Mouse (Mus musculus) testis, adult 2 months (tissue): ENCODE data around the gene Hist1h2bg. TPM values are rescaled to one million over a fixed set of nuclear protein-coding genes. Genes with fewer than 3 reads are reported as not detected.

Source experiments
- H3K27ac ChIP-seq: fragments of 200-500 bp; 2 replicates; pipeline ENCODE4 v1.5.1; 2012; ENCODE audit warnings: low read depth, low read length; ENCODE audit not compliant: control insufficient read depth, insufficient read depth
- H3K27me3 ChIP-seq: fragments of 200-500 bp; 2 replicates; pipeline ENCODE4 v1.6.1; 2012; ENCODE audit warnings: mild to moderate bottlenecking, low read length, moderate library complexity; ENCODE audit not compliant: control insufficient read depth, insufficient read depth
- H3K36me3 ChIP-seq: fragments of 200-500 bp; 2 replicates; pipeline ENCODE4 v1.6.1; 2012; ENCODE audit warnings: mild to moderate bottlenecking, low read length; ENCODE audit not compliant: control insufficient read depth, insufficient read depth
- H3K4me1 ChIP-seq: fragments of 200-500 bp; 2 replicates; pipeline ENCODE4 v1.6.1; 2012; ENCODE audit warnings: low read length; ENCODE audit not compliant: control insufficient read depth, insufficient read depth
- H3K4me3 ChIP-seq: fragments of 200-500 bp; 2 replicates; pipeline ENCODE4 v1.5.1; 2012; ENCODE audit warnings: low read depth, mild to moderate bottlenecking, low read length, moderate library complexity, mixed read lengths; ENCODE audit not compliant: control insufficient read depth
- CTCF ChIP-seq: fragments of 200-500 bp; IDR thresholded peaks from 2 replicates; pipeline ENCODE4 v1.5.1; 2012; ENCODE audit warnings: low read depth, mild to moderate bottlenecking, inconsistent platforms, low read length, moderate library complexity; ENCODE audit not compliant: control insufficient read depth, insufficient read depth, insufficient replicate concordance
- POLR2A ChIP-seq: fragments of 200-500 bp; IDR thresholded peaks from 2 replicates; pipeline ENCODE4 v1.6.1; 2012; ENCODE audit warnings: low read depth, mild to moderate bottlenecking, inconsistent platforms, low read length, moderate library complexity; ENCODE audit not compliant: control insufficient read depth
- polyA plus RNA-seq: library from polyadenylated mRNA; depleted of rRNA; stranded (reverse); fragments of >200 nt; gene quantifications from 2 replicates; pipeline ENCODE4 v1.2.3, GENCODE M21; 2012

The Hist1h2bg gene
- polyA plus RNA-seq, 1 experiment, result 7.8 TPM

DNA sequence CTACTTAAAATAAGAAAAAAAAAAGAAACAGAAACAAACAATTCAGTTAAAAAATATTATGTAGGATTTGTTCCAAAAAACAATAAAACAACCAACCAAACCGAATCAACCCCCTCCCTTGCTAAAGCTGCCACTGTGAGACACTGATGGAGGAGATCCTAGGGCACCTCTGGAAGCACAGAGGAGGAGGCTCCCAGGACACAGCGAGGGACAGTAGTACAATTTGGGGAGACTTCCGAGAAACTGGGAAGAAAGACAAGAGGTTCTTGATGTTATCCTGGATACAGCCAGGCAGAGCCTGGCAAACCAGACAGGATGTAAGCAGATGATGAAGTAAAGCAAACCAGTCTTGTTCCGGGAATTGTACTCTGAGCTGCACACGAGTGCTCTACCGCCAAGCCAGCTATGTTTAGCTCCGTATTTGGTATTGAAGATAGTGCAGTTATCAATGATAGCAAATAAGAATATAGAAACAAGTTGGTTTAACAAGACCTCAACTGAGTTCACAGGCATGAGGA, 32.0 kb downstream of the Hist1h2bg start:
- Histone ChIP-seq H3K36me3 (no peaks in the 10 kb centered on the region), H3K4me3 (no peak overlapping the region), H3K4me1 (no peaks in the 10 kb centered on the region), H3K27me3 (no peaks in the 10 kb centered on the region), H3K27ac (no peak overlapping the region)
- TF ChIP-seq POLR2A (no peak), CTCF (no peak)

DNA sequence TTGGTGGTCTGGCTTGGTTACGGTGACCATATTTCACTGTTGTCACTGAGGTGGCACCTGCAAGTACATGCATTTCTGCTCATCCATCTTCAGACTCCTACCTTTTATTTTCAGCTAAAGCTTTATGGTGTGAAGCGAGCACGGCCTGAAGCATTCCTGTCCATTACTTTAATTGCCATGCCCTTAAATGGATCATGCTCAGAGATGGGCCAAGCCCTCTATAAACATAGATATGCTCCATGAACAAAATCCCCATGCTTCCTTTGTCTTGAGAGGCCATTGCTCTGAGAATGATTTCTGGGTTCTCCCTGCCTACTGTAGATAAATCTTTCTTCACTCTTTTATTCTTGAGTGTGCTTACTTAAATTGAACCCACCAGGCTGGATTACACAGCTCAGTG, 33.3 kb downstream of the Hist1h2bg start:
- TF ChIP-seq POLR2A (no peak), CTCF (no peak)
- Histone ChIP-seq H3K27me3 (no peaks in the 10 kb centered on the region), H3K27ac (no peak overlapping the region), H3K36me3 (no peaks in the 10 kb centered on the region), H3K4me1 (no peaks in the 10 kb centered on the region), H3K4me3 (no peak overlapping the region)

DNA sequence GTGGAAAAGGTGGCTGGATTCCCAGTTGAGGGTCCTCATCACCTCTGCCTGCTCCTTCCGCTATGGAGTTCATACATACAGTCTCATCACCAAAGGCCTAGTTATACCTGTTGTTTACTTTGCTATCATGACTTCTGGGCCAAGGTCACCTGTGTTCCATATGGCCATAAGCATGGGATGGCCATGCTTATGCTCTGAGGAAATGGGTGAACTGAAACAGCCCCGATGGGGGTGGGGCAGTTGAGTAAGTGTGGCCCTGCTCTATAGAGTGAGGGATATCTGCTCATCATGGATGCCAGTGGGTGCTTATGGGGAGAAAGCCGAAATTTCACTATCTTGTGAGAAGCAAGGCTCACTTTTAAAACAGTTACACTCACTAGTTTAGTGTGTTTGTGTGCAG, 33.9 kb downstream of the Hist1h2bg start:
- no peak overlapping the region for H3K4me3 ChIP-seq
- TF ChIP-seq CTCF (no peak), POLR2A (no peak)
- no peaks in the 10 kb centered on the region for H3K27me3 ChIP-seq
- no peaks in the 10 kb centered on the region for H3K4me1 ChIP-seq
- H3K36me3 ChIP-seq, result no peaks in the 10 kb centered on the region
- H3K27ac ChIP-seq, result no peak overlapping the region

DNA sequence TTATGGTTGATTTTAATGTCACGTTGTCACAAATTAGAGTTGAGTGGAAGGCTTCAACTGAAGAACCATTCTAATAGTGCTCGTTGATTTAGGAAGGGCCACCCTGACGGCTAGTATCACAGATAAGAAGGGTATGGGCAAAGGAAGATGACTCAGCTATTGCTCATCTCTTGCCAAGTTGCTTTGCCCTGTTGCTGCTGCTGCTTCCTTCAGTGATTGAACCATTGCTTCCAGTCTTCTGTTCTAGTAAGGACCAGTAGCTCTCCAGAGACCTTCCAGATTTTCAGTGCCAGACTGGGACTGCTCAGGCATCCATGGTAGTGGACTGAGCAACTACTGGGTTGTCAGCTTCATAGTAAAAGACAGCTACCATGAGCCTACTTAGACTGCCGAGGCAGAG, 38.0 kb downstream of the Hist1h2bg start:
- Histone ChIP-seq H3K27me3 (no peaks in the 10 kb centered on the region), H3K27ac (no peak overlapping the region), H3K36me3 (no peaks in the 10 kb centered on the region), H3K4me1 (no peaks in the 10 kb centered on the region), H3K4me3 (no peak overlapping the region)
- TF ChIP-seq CTCF (no peak), POLR2A (no peak)

DNA sequence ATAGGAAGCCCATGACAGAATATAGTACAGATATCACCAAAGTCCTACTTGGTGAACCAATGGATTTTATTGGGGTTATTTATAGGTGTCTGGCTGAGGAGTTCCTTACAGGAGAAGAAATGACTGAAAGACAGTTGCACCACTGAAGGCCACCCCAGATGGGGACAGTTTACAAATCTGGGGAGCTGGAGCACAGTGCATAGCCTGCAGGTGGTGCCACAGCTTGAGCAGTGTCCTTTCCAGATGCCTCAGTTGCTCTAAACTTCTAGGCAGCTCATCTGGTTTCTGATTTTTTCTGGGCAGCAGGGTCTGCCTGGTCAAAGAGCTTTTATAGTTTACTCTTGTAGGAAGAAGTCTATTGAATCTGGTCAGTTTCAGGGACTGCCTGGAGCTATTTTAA, 38.6 kb downstream of the Hist1h2bg start:
- Histone ChIP-seq H3K4me3 (no peak overlapping the region), H3K27me3 (no peaks in the 10 kb centered on the region), H3K4me1 (no peaks in the 10 kb centered on the region), H3K27ac (no peak overlapping the region), H3K36me3 (no peaks in the 10 kb centered on the region)
- TF ChIP-seq CTCF (no peak), POLR2A (no peak)

DNA sequence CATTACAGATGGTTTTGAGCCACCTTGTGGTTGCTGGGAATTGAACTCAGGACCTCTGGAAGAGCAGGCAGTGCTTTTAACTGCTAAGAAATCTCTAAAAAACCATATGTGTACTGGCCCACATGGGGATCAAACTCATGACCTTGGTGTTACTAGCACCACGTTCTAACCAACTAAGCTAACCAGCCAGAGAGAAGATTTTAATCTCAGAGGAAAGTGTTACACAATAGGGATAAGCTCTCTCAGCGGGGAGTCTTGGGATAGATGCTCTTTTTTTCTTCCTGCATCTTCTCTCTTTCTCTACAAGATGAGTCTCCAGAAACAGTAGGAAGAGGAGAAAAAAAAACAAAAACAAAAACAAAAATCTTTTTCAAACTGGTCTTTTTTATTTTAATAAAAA, 39.2 kb downstream of the Hist1h2bg start:
- no peak overlapping the region for H3K27ac ChIP-seq
- no peak overlapping the region for H3K4me3 ChIP-seq
- no peak for TF ChIP-seq CTCF
- TF ChIP-seq POLR2A, result no peak
- no peaks in the 10 kb centered on the region for H3K36me3 ChIP-seq
- H3K27me3 ChIP-seq, result no peaks in the 10 kb centered on the region
- no peaks in the 10 kb centered on the region for H3K4me1 ChIP-seq

DNA sequence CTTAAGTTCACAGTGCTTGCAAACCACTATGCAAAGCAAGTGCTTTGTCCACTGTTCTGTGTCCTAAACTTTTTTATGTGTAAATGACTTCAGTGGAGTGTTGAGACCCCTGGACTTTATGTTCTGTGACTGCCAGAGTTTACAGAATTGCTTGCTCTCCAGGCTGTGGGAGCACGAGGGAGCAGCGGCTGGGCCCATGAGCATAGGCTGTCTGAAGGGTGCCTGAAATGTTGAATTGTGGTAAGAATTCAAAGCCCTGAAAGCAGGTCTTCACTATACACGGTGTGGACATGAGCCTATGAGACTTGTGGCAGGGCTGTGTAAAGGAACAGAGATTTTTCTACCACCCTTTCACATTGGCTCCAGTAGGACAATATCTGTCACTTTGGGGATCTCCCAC, 40.4 kb downstream of the Hist1h2bg start:
- H3K27ac ChIP-seq, result no peak overlapping the region
- TF ChIP-seq CTCF (no peak), POLR2A (no peak)
- no peak overlapping the region for H3K4me3 ChIP-seq
- no peaks in the 10 kb centered on the region for H3K36me3 ChIP-seq
- no peaks in the 10 kb centered on the region for H3K27me3 ChIP-seq
- no peaks in the 10 kb centered on the region for H3K4me1 ChIP-seq

DNA sequence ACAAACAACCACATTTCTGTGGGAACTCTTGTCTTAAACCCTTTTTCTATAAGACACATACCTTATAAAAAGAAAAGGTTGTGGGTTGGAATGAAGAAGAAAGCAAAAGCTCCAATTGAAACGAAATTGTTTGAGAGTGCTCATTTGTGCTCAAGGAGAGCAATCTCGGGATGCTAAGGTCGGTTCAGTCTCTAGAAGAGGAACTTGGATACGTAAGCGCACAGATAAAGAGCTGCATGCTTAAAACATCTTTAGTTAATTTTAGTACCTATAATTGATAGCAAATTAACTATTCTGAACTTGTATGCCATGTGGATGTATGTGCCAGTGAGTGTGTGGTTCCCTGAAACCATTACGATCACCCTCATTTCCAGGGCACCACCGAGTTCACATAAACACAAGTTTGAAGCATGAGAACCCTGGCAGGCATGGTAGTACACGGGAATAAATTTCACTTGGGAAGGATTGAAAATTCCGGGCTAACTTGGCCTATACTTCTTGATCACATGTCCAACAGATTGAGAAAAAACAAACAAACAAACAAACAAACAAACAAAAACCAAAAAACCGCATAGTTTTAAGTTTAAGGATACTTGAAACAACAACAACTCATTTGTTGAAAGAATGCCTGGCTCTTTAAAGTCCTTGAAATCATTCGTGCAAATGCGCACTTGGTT, 49.0 kb downstream of the Hist1h2bg start:
- Histone ChIP-seq H3K4me3 (no peak overlapping the region), H3K4me1 (peaks cover 3% of the 10 kb centered on the region; the same call in 1 of the 2 replicates), H3K27ac (no peak overlapping the region), H3K36me3 (no peaks in the 10 kb centered on the region), H3K27me3 (no peaks in the 10 kb centered on the region)
- TF ChIP-seq POLR2A (no peak), CTCF (no peak)
